In genomic region chr7:40636369-40636768, GRCm38 (mm10) we compare ENCODE assay signal across 18 mouse cellular contexts.
A peak's percentile ranks its signal among the peaks of the same experiment; 100 is the strongest.
DNase-seq lines count a peak whose midpoint lies in the region; ATAC-seq and TF ChIP-seq lines count a peak whose summit lies in the region.
"Had no signal": no experiment of that assay in that cellular context is flagged by ENCODE, and none has a peak within 500 bp of the region (broad histone marks: within the 10 kb centered on the region; RNA-seq: fewer than 3 reads in every experiment).

No protein-coding gene starts in this region.

- no peak for TF ChIP-seq EP300 in stomach, postnatal 0 days (optimal IDR thresholded peaks at IDR 0.05)

- 80% methylated on average over 3 of the region's 3 CpGs for WGBS in kidney, embryonic 14.5 days
- 73% methylated on average over 3 of the region's 3 CpGs for WGBS in kidney, embryonic 16.5 days
- whole genome bisulfite sequencing in thymus, adult 2 months: 82% methylated on average over 3 of the region's 3 CpGs
- 77% methylated on average over 3 of the region's 3 CpGs for WGBS in stomach, postnatal 0 days

- no peaks in the 10 kb centered on the region for H3K4me1 ChIP-seq in kidney, embryonic 14.5 days (ENCODE audit: control insufficient read depth, insufficient read depth, low read length)
- H3K4me1 ChIP-seq in kidney, embryonic 16.5 days (ENCODE audit: insufficient read depth, low read length): no peaks in the 10 kb centered on the region
- no peaks in the 10 kb centered on the region for H3K4me1 ChIP-seq in thymus, adult 2 months (replicated peaks; ENCODE audit: control insufficient read depth, insufficient read depth, low read length)
- H3K4me1 ChIP-seq in stomach, postnatal 0 days (replicated peaks; ENCODE audit: control insufficient read depth, insufficient read depth): no peaks in the 10 kb centered on the region
- H3K4me1 ChIP-seq: embryonic facial prominence, embryonic 12.5 days; forebrain, embryonic 15.5 days; hindbrain, embryonic 12.5 days had no signal

- no peak for TF ChIP-seq CTCF in thymus, adult 2 months (IDR thresholded peaks at IDR 0.05; ENCODE audit: borderline replicate concordance, control insufficient read depth, extremely low read depth, insufficient read depth, low read length, poor library complexity)
- TF ChIP-seq CTCF in stomach, postnatal 0 days (IDR thresholded peaks at IDR 0.05; ENCODE audit: low read depth): no peak

- no peaks in the 10 kb centered on the region for H3K36me3 ChIP-seq in kidney, embryonic 14.5 days (ENCODE audit: control insufficient read depth, insufficient read depth, low read length)
- H3K36me3 ChIP-seq in kidney, embryonic 16.5 days (ENCODE audit: insufficient read depth, low read length): no peaks in the 10 kb centered on the region
- H3K36me3 ChIP-seq in thymus, adult 2 months (ENCODE audit: control insufficient read depth, insufficient read depth, low read length): no peaks in the 10 kb centered on the region
- no peaks in the 10 kb centered on the region for H3K36me3 ChIP-seq in stomach, postnatal 0 days (ENCODE audit: control insufficient read depth, insufficient read depth, low read length)
- H3K36me3 ChIP-seq: embryonic facial prominence, embryonic 12.5 days; forebrain, embryonic 15.5 days; hindbrain, embryonic 12.5 days had no signal

- no peak; the same call in 1 of the 2 replicates for ATAC-seq in kidney, embryonic 14.5 days (ENCODE audit: low FRiP score, low TSS enrichment)
- peak; percentile 85; the same call in 1 of the 2 replicates for ATAC-seq in kidney, embryonic 16.5 days (ENCODE audit: low FRiP score, low TSS enrichment)
- ATAC-seq in stomach, postnatal 0 days (ENCODE audit: low FRiP score, low TSS enrichment): no peak
- ATAC-seq: forebrain, embryonic 15.5 days had no signal

- no peak for TF ChIP-seq POLR2A in thymus, adult 2 months (IDR thresholded peaks at IDR 0.05; ENCODE audit: control insufficient read depth, extremely low read depth, insufficient read depth, low read length, poor library complexity)

- H3K27me3 ChIP-seq in kidney, embryonic 14.5 days (ENCODE audit: control insufficient read depth, insufficient read depth, low read length): no peaks in the 10 kb centered on the region
- no peaks in the 10 kb centered on the region for H3K27me3 ChIP-seq in kidney, embryonic 16.5 days (ENCODE audit: insufficient read depth, low read length)
- H3K27me3 ChIP-seq in thymus, adult 2 months (ENCODE audit: control insufficient read depth, insufficient read depth, low read length): no peaks in the 10 kb centered on the region
- no peaks in the 10 kb centered on the region for H3K27me3 ChIP-seq in stomach, postnatal 0 days (ENCODE audit: control insufficient read depth, insufficient read depth, low read length)
- H3K27me3 ChIP-seq: embryonic facial prominence, embryonic 12.5 days; forebrain, embryonic 15.5 days; hindbrain, embryonic 12.5 days had no signal

- no peak overlapping the region for H3K4me3 ChIP-seq in kidney, embryonic 14.5 days (ENCODE audit: low read length)
- no peak overlapping the region for H3K4me3 ChIP-seq in kidney, embryonic 16.5 days (ENCODE audit: low read length)
- no peak overlapping the region for H3K4me3 ChIP-seq in thymus, adult 2 months (ENCODE audit: control insufficient read depth, insufficient read depth, low read length)
- no peak overlapping the region for H3K4me3 ChIP-seq in stomach, postnatal 0 days (ENCODE audit: low read depth, low read length)
- H3K4me3 ChIP-seq: embryonic facial prominence, embryonic 12.5 days; forebrain, embryonic 15.5 days; hindbrain, embryonic 12.5 days had no signal

- H3K9ac ChIP-seq in kidney, embryonic 14.5 days (ENCODE audit: low read depth, low read length): no peak overlapping the region
- H3K9ac ChIP-seq in kidney, embryonic 16.5 days (replicated peaks; ENCODE audit: low read length): no peak overlapping the region
- H3K9ac ChIP-seq in stomach, postnatal 0 days (ENCODE audit: low read length): no peak overlapping the region
- H3K9ac ChIP-seq: embryonic facial prominence, embryonic 12.5 days; forebrain, embryonic 15.5 days; hindbrain, embryonic 12.5 days had no signal

- H3K4me2 ChIP-seq in kidney, embryonic 14.5 days (replicated peaks; ENCODE audit: low read depth, low read length): no peak overlapping the region
- no peak overlapping the region for H3K4me2 ChIP-seq in kidney, embryonic 16.5 days (replicated peaks; ENCODE audit: low read depth, low read length)
- H3K4me2 ChIP-seq in stomach, postnatal 0 days (replicated peaks; ENCODE audit: low read depth): no peak overlapping the region
- H3K4me2 ChIP-seq: embryonic facial prominence, embryonic 12.5 days; forebrain, embryonic 15.5 days; hindbrain, embryonic 12.5 days had no signal

- H3K9me3 ChIP-seq in kidney, embryonic 14.5 days (ENCODE audit: control insufficient read depth, low read length): no peaks in the 10 kb centered on the region
- H3K9me3 ChIP-seq in kidney, embryonic 16.5 days (ENCODE audit: low read length): no peaks in the 10 kb centered on the region
- H3K9me3 ChIP-seq in stomach, postnatal 0 days (ENCODE audit: control insufficient read depth, low read length): no peaks in the 10 kb centered on the region
- H3K9me3 ChIP-seq: embryonic facial prominence, embryonic 12.5 days; forebrain, embryonic 15.5 days; hindbrain, embryonic 12.5 days had no signal

- DNase-seq in kidney, adult 11 months: peak; percentile 58
- peak; percentile 21 to 45 for DNase-seq in kidney, postnatal 25 days
- no peak for DNase-seq in layer of hippocampus, postnatal 36 days
- DNase-seq in thymus, adult 2 months: no peak
- DNase-seq in stomach, postnatal 0 days (ENCODE audit: low spot score): no peak
- DNase-seq: adrenal gland, postnatal 10 days; cerebellum, adult 11 months; cerebellum, adult 8-10 months; cerebellum, postnatal 14 days; embryo, embryonic 11 days; gastrocnemius, postnatal 25 days; heart, postnatal 10 days; heart, postnatal 4 days had no signal

- H3K27ac ChIP-seq in kidney, embryonic 14.5 days (ENCODE audit: low read depth, low read length): no peak overlapping the region
- H3K27ac ChIP-seq in kidney, embryonic 16.5 days (ENCODE audit: low read length): peak overlapping the region; percentile 34; the same call in 1 of the 2 replicates
- H3K27ac ChIP-seq in thymus, adult 2 months (ENCODE audit: control insufficient read depth, insufficient read depth, low read length): no peak overlapping the region
- H3K27ac ChIP-seq in stomach, postnatal 0 days (replicated peaks): no peak overlapping the region
- H3K27ac ChIP-seq: embryonic facial prominence, embryonic 12.5 days; forebrain, embryonic 15.5 days; hindbrain, embryonic 12.5 days had no signal

Comparison
In these comparisons a context has a peak if more than half of its experiments do, and no peak if none do; other contexts are left out.
1. DNase-seq: peak in kidney, adult 11 months (single experiment) and kidney, postnatal 25 days (2 of 2); none in layer of hippocampus, postnatal 36 days (0 of 2), thymus, adult 2 months (single experiment) and stomach, postnatal 0 days (single experiment).